Mouse (Mus musculus): Measurements from ENCODE around the gene Nufip2. TPM values are rescaled to one million over a fixed set of nuclear protein-coding genes. Genes with fewer than 3 reads are reported as not detected.
"Not testable (repeated sequence)": the region's sequence is repeated elsewhere in the genome, so short reads cannot be mapped to it uniquely, and the experiment has no call there.

The Nufip2 gene
- polyA plus RNA-seq, 1 experiment from 2014 or later = 4.6 TPM

DNA sequence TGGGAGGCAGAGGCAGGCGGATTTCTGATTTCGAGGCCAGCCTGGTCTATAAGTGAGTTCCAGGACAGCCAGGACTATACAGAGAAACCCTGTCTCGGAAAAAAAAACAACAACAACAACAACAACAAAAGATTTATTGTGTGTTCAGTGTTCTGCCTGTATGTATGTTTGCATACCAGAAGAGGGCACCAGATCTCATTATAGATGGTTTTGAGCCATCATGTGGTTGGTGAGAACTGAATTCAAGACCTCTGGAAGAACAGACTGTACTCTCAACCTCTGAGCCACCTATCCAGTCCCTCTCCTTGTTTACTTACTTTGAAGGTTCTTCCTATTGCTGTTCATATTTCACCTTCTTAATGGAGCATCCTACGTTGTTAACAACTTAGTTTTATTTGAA is 35.4 kb downstream of the Nufip2 start:
- no peak overlapping the region for H3K4me3 ChIP-seq (replicated peaks)
- WGBS = 89% methylated on average over 4 of the region's 4 CpGs
- H3K27me3 ChIP-seq (replicated peaks) = no peaks in the 10 kb centered on the region
- no peak overlapping the region for H3K4me2 ChIP-seq (replicated peaks)
- ATAC-seq = no peak
- no peaks in the 10 kb centered on the region for H3K4me1 ChIP-seq (replicated peaks)
- no peaks in the 10 kb centered on the region for H3K9me3 ChIP-seq
- H3K27ac ChIP-seq = no peak overlapping the region
- no peak overlapping the region for H3K9ac ChIP-seq
- H3K36me3 ChIP-seq = no peaks in the 10 kb centered on the region

DNA sequence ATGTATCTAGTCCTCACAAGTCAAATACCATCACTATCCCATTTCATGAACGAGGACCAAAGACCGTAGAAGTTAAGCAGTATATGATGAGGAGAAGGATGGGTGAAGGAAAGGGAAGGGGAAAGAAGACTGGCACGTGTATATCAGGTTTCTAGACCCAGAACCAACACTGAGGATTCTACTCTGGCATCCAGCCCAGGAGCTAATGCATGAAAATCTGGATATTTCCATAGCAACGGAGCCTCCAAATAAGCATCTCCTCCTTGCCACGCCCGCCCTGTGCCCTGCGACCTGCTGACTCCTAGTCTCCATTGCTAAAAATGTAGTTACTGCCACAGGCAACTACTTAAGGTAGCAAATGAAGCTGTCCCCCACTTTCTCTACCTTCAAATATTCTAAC is 38.8 kb downstream of the Nufip2 start:
- 82% methylated on average over 7 of the region's 7 CpGs for WGBS
- H3K36me3 ChIP-seq = no peaks in the 10 kb centered on the region

GRCm38 (mm10) chr11:77725183-77725582 is 39.2 kb downstream of the Nufip2 start, which contains the start of gene Cryba1:
TSS of gene Cryba1 (minus strand) at chr11:77725283.
- Histone ChIP-seq H3K27ac (no peak within 1 kb of the TSS), H3K36me3 (no peaks in the 10 kb centered on the region), H3K4me1 (replicated peaks) (no peaks in the 10 kb centered on the region), H3K9me3 (no peaks in the 10 kb centered on the region), H3K9ac (no peak within 1 kb of the TSS), H3K4me2 (replicated peaks) (no peak within 1 kb of the TSS), H3K27me3 (replicated peaks) (no peaks in the 10 kb centered on the region), H3K4me3 (replicated peaks) (no peak within 1 kb of the TSS)
- ATAC-seq = no peak
- 57% methylated on average over 7 of the region's 7 CpGs for WGBS

More for the DNA sequence above, 38.8 kb downstream of the Nufip2 start:
- ATAC-seq = no peak
- Histone ChIP-seq H3K4me2 (replicated peaks) (no peak overlapping the region), H3K27me3 (replicated peaks) (no peaks in the 10 kb centered on the region), H3K9ac (no peak overlapping the region), H3K9me3 (no peaks in the 10 kb centered on the region), H3K4me1 (replicated peaks) (no peaks in the 10 kb centered on the region), H3K4me3 (replicated peaks) (no peak overlapping the region), H3K27ac (no peak overlapping the region)

DNA sequence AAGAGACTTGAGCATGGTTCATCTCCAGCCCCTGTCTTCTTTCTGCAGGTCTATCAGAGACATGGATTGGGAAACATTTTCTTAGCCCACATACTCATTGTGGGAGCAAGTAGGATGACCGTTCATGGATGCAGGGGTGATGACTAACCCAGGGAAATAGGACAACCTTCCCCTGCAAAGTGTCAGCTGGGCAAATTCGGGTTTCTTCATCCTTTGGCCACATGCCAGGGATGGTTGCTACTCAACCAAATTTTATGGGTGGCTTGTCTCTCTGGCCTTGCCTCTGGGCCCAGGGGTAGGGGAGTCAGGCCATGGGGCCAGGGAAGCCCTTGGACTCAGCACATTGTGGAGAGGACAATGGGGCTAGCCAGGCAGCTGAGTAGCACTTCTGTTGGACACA is 42.6 kb downstream of the Nufip2 start:
- WGBS = 66% methylated on average over 2 of the region's 2 CpGs
- Histone ChIP-seq H3K36me3 (no peaks in the 10 kb centered on the region), H3K4me2 (replicated peaks) (no peak overlapping the region), H3K27me3 (replicated peaks) (no peaks in the 10 kb centered on the region), H3K4me3 (replicated peaks) (no peak overlapping the region), H3K27ac (no peak overlapping the region), H3K9me3 (no peaks in the 10 kb centered on the region), H3K4me1 (replicated peaks) (no peaks in the 10 kb centered on the region), H3K9ac (no peak overlapping the region)
- no peak for ATAC-seq

DNA sequence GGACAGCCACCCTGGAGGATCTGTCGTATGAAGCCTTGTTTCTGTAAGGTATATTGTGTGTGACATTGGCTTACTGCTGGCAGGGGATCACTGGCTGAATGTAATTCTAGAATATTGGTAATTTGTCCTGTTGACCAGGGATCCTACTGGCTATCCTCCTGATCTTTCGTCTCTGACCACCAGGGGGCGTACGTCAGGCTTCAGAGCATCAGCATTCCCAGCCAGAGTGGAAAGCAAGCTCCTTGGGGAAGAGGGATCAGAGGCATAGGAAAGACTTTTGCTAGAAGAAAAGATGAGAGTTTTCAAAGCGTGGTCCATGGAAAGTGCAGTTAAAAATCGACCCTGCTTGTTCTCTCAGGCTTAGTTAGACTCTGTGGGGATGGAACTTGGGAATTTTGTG is 51.3 kb downstream of the Nufip2 start:
- no peak overlapping the region for H3K9ac ChIP-seq
- no peak for ATAC-seq
- H3K27ac ChIP-seq = no peak overlapping the region
- no peaks in the 10 kb centered on the region for H3K9me3 ChIP-seq
- H3K27me3 ChIP-seq (replicated peaks) = no peaks in the 10 kb centered on the region
- H3K4me2 ChIP-seq (replicated peaks) = no peak overlapping the region
- 0% methylated on average over 6 of the region's 6 CpGs for WGBS
- H3K4me3 ChIP-seq (replicated peaks) = no peak overlapping the region
- no peaks in the 10 kb centered on the region for H3K4me1 ChIP-seq (replicated peaks)
- no peaks in the 10 kb centered on the region for H3K36me3 ChIP-seq

GRCm38 (mm10) chr11:77738555-77738954 is 52.6 kb downstream of the Nufip2 start:
- Histone ChIP-seq H3K36me3 (no peaks in the 10 kb centered on the region), H3K9me3 (no peaks in the 10 kb centered on the region), H3K9ac (no peak overlapping the region), H3K4me1 (replicated peaks) (no peaks in the 10 kb centered on the region), H3K27me3 (replicated peaks) (no peaks in the 10 kb centered on the region), H3K4me2 (replicated peaks) (no peak overlapping the region), H3K27ac (no peak overlapping the region), H3K4me3 (replicated peaks) (no peak overlapping the region)
- ATAC-seq = no peak
- 48% methylated on average over 7 of the region's 7 CpGs for WGBS

GRCm38 (mm10) chr11:77743966-77744365 is 58.0 kb downstream of the Nufip2 start:
- ATAC-seq = no peak
- Histone ChIP-seq H3K4me1 (replicated peaks) (no peaks in the 10 kb centered on the region), H3K9ac (no peak overlapping the region), H3K27ac (no peak overlapping the region), H3K27me3 (replicated peaks) (no peaks in the 10 kb centered on the region), H3K4me3 (replicated peaks) (no peak overlapping the region), H3K9me3 (no peaks in the 10 kb centered on the region), H3K4me2 (replicated peaks) (no peak overlapping the region), H3K36me3 (no peaks in the 10 kb centered on the region)
- 30% methylated on average over 6 of the region's 6 CpGs for WGBS

DNA sequence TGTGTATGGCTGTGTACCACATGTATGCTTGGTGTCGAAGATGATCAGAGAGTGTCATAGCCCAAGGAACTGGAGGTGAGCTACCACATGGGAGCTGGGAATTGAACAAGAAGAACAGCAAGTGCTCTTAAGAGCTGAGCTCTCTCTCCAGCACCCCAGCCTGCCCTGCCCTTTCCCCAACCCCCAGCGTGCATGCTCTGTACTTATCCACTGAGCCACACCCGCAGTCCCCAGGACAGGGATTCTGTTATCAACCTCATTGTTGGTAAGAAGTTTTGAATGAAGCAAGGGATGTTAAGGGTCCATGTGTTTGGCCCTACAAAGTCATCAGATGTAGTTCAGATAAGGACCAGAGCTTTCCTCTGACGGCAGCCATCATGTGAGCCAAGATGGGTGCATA is 60.7 kb downstream of the Nufip2 start:
- no peak for ATAC-seq
- WGBS = 77% methylated on average over 4 of the region's 4 CpGs
- Histone ChIP-seq H3K36me3 (no peaks in the 10 kb centered on the region), H3K27me3 (replicated peaks) (no peaks in the 10 kb centered on the region), H3K4me3 (replicated peaks) (no peak overlapping the region), H3K9me3 (no peaks in the 10 kb centered on the region), H3K4me1 (replicated peaks) (no peaks in the 10 kb centered on the region), H3K9ac (no peak overlapping the region), H3K4me2 (replicated peaks) (no peak overlapping the region), H3K27ac (no peak overlapping the region)

DNA sequence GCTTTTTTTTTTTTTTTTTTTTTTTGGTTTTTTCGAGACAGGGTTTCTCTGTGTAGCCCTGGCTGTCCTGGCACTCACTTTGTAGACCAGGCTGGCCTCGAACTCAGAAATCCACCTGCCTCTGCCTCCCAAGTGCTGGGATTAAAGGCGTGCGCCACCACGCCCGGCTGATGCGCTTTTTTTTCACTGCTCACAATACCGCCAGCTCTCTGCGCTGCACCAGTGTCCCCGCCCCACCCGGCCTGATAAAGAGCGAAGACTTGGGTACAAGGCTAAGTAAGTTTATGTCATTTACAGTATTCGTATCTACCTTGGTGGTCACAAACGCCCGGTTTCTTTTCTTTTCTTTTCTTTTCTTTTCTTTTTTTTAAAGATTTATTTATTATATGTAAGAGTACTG is 61.1 kb downstream of the Nufip2 start:
- H3K36me3 ChIP-seq; H3K4me2 ChIP-seq (replicated peaks); H3K27me3 ChIP-seq (replicated peaks); H3K4me1 ChIP-seq (replicated peaks); H3K9ac ChIP-seq; H3K4me3 ChIP-seq (replicated peaks); ATAC-seq; H3K27ac ChIP-seq; H3K9me3 ChIP-seq: not testable (repeated sequence)
- 95% methylated on average over 14 of the region's 15 CpGs for WGBS

GRCm38 (mm10) chr11:77748996-77749395 is 63.0 kb downstream of the Nufip2 start:
- no peaks in the 10 kb centered on the region for H3K27me3 ChIP-seq (replicated peaks)
- H3K9me3 ChIP-seq = no peaks in the 10 kb centered on the region
- ATAC-seq = no peak
- no peak overlapping the region for H3K4me3 ChIP-seq (replicated peaks)
- H3K27ac ChIP-seq = no peak overlapping the region
- no peak overlapping the region for H3K4me2 ChIP-seq (replicated peaks)
- H3K36me3 ChIP-seq = no peaks in the 10 kb centered on the region
- no peaks in the 10 kb centered on the region for H3K4me1 ChIP-seq (replicated peaks)
- no peak overlapping the region for H3K9ac ChIP-seq
- 89% methylated on average over 5 of the region's 5 CpGs for WGBS

- Histone ChIP-seq H3K36me3 (no peaks in the 10 kb centered on the region), H3K4me3 (replicated peaks) (no peak overlapping the region), H3K9ac (no peak overlapping the region), H3K4me2 (replicated peaks) (no peak overlapping the region), H3K27me3 (replicated peaks) (no peaks in the 10 kb centered on the region), H3K4me1 (replicated peaks) (no peaks in the 10 kb centered on the region), H3K9me3 (no peaks in the 10 kb centered on the region), H3K27ac (no peak overlapping the region)
- no peak for ATAC-seq
- 63% methylated on average over 5 of the region's 5 CpGs for WGBS
Measured at GRCm38 (mm10) chr11:77752525-77752924, 66.6 kb downstream of the Nufip2 start.

DNA sequence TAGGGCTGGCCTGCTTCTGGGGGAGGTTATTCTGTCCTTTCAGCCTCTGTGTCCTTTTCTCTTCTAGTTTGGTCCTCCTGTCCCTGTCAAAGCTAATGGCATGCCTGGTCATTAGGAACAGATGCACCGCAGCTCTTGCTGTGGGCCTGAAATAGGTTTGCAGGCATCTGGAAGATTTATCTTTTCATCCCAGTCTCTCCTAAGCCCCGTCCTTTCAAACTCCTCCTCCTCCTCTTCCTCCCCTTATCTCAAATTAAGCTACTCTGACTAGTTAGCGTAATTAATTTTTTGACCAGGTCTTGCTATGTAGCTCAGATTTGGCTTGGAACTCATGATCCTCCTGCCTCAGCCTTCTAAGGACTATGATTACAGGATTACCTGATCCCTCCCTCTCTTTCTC is 67.5 kb downstream of the Nufip2 start:
- no peak overlapping the region for H3K4me3 ChIP-seq (replicated peaks)
- no peaks in the 10 kb centered on the region for H3K4me1 ChIP-seq (replicated peaks)
- no peaks in the 10 kb centered on the region for H3K36me3 ChIP-seq
- ATAC-seq = no peak
- H3K9me3 ChIP-seq = no peaks in the 10 kb centered on the region
- no peak overlapping the region for H3K27ac ChIP-seq
- no peaks in the 10 kb centered on the region for H3K27me3 ChIP-seq (replicated peaks)
- WGBS = 72% methylated on average over 3 of the region's 3 CpGs
- H3K4me2 ChIP-seq (replicated peaks) = no peak overlapping the region
- H3K9ac ChIP-seq = no peak overlapping the region

DNA sequence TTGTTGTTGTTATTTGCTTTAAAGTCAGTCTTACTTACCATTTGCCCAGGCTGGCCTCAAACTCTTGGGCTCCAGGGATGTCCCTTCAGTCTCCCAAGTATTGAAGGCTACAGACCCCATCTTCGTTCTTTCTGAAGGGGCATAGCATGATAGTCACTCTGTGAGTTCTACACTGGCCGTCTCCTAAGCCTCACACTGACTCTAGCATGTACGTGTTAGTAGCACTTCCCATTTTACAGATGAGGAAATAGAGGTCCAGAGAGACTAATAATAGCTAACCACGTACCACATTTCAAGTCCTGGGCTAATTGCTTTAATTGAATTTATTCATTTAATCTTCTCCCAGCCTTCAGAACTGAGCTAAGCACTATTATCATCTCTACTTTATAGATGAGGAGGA is 74.1 kb downstream of the Nufip2 start:
- Histone ChIP-seq H3K4me1 (replicated peaks) (peaks cover 18% of the 10 kb centered on the region), H3K9ac (no peak overlapping the region), H3K36me3 (no peaks in the 10 kb centered on the region), H3K27me3 (replicated peaks) (no peaks in the 10 kb centered on the region; the same call in 1 of the 2 replicates), H3K27ac (no peak overlapping the region), H3K9me3 (no peaks in the 10 kb centered on the region), H3K4me2 (replicated peaks) (no peak overlapping the region), H3K4me3 (replicated peaks) (no peak overlapping the region)
- WGBS = 82% methylated on average over 4 of the region's 4 CpGs
- ATAC-seq = no peak
